Mouse (Mus musculus): ENCODE measurements around the gene Hpgd. TPM values are rescaled to one million over a fixed set of nuclear protein-coding genes. Genes with fewer than 3 reads are reported as not detected.
"Not testable (repeated sequence)": the region's sequence is repeated elsewhere in the genome, so short reads cannot be mapped to it uniquely, and the experiment has no call there.

Hpgd gene
- 3.8 and 4.0 TPM in 2 replicates for polyA plus RNA-seq (2015; fragmentation: Nextera tagmentation; extraction: Ambion mirVana)

GRCm38 (mm10) chr8:56294373-56294877, at the start of gene Hpgd:
Gene Hpgd, plus strand, starts transcription at chr8:56294585.
- H3K4me1 ChIP-seq, result peaks cover 19% of the 10 kb centered on the region
- under 1% methylated on average over 33 of the region's 33 CpGs for WGBS
- peak within 1 kb of the TSS; percentile 94 for H3K4me2 ChIP-seq
- H3K27ac ChIP-seq, result no peak within 1 kb of the TSS
- no peaks in the 10 kb centered on the region for H3K36me3 ChIP-seq (replicated peaks)
- 0 out of 2 replicates have a peak, but pooled peaks cover 6% of the 10 kb centered on the region for H3K27me3 ChIP-seq (replicated peaks)
- no peaks in the 10 kb centered on the region for H3K9me3 ChIP-seq
- peak within 1 kb of the TSS; percentile 50 for H3K4me3 ChIP-seq
- peak within 1 kb of the TSS; percentile 36 for H3K9ac ChIP-seq
- ATAC-seq (replicated peaks), result peak; percentile 86

- not testable (repeated sequence) for H3K27me3 ChIP-seq (replicated peaks); H3K4me2 ChIP-seq; H3K9ac ChIP-seq; H3K27ac ChIP-seq; H3K4me3 ChIP-seq; H3K4me1 ChIP-seq; H3K9me3 ChIP-seq; H3K36me3 ChIP-seq (replicated peaks); ATAC-seq (replicated peaks)
- 69% methylated on average over 3 of the region's 3 CpGs for WGBS
Measured at GRCm38 (mm10) chr8:56251728-56252127, 42.7 kb upstream of the Hpgd start.

GRCm38 (mm10) chr8:56252314-56252713, 42.1 kb upstream of the Hpgd start:
- no peak for ATAC-seq (replicated peaks)
- H3K9me3 ChIP-seq, result no peaks in the 10 kb centered on the region
- 22% methylated on average over 1 of the region's 1 CpGs for WGBS
- H3K4me2 ChIP-seq, result no peak overlapping the region
- no peak overlapping the region for H3K4me3 ChIP-seq
- H3K27me3 ChIP-seq (replicated peaks), result no peaks in the 10 kb centered on the region
- no peaks in the 10 kb centered on the region for H3K36me3 ChIP-seq (replicated peaks)
- H3K9ac ChIP-seq, result no peak overlapping the region
- no peak overlapping the region for H3K27ac ChIP-seq
- H3K4me1 ChIP-seq, result no peaks in the 10 kb centered on the region

- no peak overlapping the region for H3K4me3 ChIP-seq
- H3K36me3 ChIP-seq (replicated peaks), result no peaks in the 10 kb centered on the region
- H3K27me3 ChIP-seq (replicated peaks), result no peaks in the 10 kb centered on the region
- no peaks in the 10 kb centered on the region for H3K4me1 ChIP-seq
- H3K9ac ChIP-seq, result no peak overlapping the region
- WGBS, result 80% methylated on average over 1 of the region's 1 CpGs
- no peak overlapping the region for H3K27ac ChIP-seq
- no peaks in the 10 kb centered on the region for H3K9me3 ChIP-seq
- ATAC-seq (replicated peaks), result no peak
- H3K4me2 ChIP-seq, result no peak overlapping the region
Measured at GRCm38 (mm10) chr8:56261190-56261589, 33.2 kb upstream of the Hpgd start.

- H3K9ac ChIP-seq, result no peak overlapping the region
- no peak for ATAC-seq (replicated peaks)
Measured at GRCm38 (mm10) chr8:56269687-56270663, 24.4 kb upstream of the Hpgd start.

GRCm38 (mm10) chr8:56272934-56273333, 21.5 kb upstream of the Hpgd start:
- H3K36me3 ChIP-seq (replicated peaks), result no peaks in the 10 kb centered on the region
- WGBS, result 71% methylated on average over 1 of the region's 1 CpGs
- no peak overlapping the region for H3K27ac ChIP-seq
- no peak overlapping the region for H3K4me3 ChIP-seq
- H3K4me1 ChIP-seq, result no peaks in the 10 kb centered on the region
- H3K27me3 ChIP-seq (replicated peaks), result no peaks in the 10 kb centered on the region
- no peaks in the 10 kb centered on the region for H3K9me3 ChIP-seq
- H3K9ac ChIP-seq, result no peak overlapping the region
- no peak for ATAC-seq (replicated peaks)
- no peak overlapping the region for H3K4me2 ChIP-seq

More at GRCm38 (mm10) chr8:56269687-56270663, 24.4 kb upstream of the Hpgd start:
- H3K4me3 ChIP-seq, result no peak overlapping the region
- no peaks in the 10 kb centered on the region for H3K4me1 ChIP-seq
- no peaks in the 10 kb centered on the region for H3K27me3 ChIP-seq (replicated peaks)
- no peak overlapping the region for H3K27ac ChIP-seq
- 81% methylated on average over 10 of the region's 10 CpGs for WGBS
- no peaks in the 10 kb centered on the region for H3K36me3 ChIP-seq (replicated peaks)
- H3K4me2 ChIP-seq, result no peak overlapping the region
- no peaks in the 10 kb centered on the region for H3K9me3 ChIP-seq

GRCm38 (mm10) chr8:56275316-56275715, 19.1 kb upstream of the Hpgd start:
- Histone ChIP-seq H3K4me1 (no peaks in the 10 kb centered on the region), H3K9me3 (no peaks in the 10 kb centered on the region), H3K27ac (no peak overlapping the region), H3K9ac (no peak overlapping the region), H3K36me3 (replicated peaks) (no peaks in the 10 kb centered on the region), H3K4me3 (no peak overlapping the region), H3K4me2 (no peak overlapping the region), H3K27me3 (replicated peaks) (no peaks in the 10 kb centered on the region)
- no peak for ATAC-seq (replicated peaks)

- no peaks in the 10 kb centered on the region for H3K27me3 ChIP-seq (replicated peaks)
- H3K4me1 ChIP-seq, result no peaks in the 10 kb centered on the region
- H3K27ac ChIP-seq, result no peak overlapping the region
- H3K36me3 ChIP-seq (replicated peaks), result no peaks in the 10 kb centered on the region
- no peaks in the 10 kb centered on the region for H3K9me3 ChIP-seq
- H3K9ac ChIP-seq, result no peak overlapping the region
- WGBS, result 94% methylated on average over 7 of the region's 9 CpGs
- H3K4me3 ChIP-seq, result no peak overlapping the region
- H3K4me2 ChIP-seq, result no peak overlapping the region
- no peak for ATAC-seq (replicated peaks)
Measured at GRCm38 (mm10) chr8:56277810-56278528, 16.4 kb upstream of the Hpgd start.

GRCm38 (mm10) chr8:56278545-56279063, 15.8 kb upstream of the Hpgd start:
- Histone ChIP-seq H3K9me3 (no peaks in the 10 kb centered on the region), H3K36me3 (replicated peaks) (no peaks in the 10 kb centered on the region), H3K27ac (no peak overlapping the region), H3K4me2 (no peak overlapping the region), H3K4me1 (no peaks in the 10 kb centered on the region), H3K4me3 (no peak overlapping the region), H3K27me3 (replicated peaks) (no peaks in the 10 kb centered on the region), H3K9ac (no peak overlapping the region)
- 73% methylated on average over 2 of the region's 2 CpGs for WGBS
- ATAC-seq (replicated peaks), result no peak

GRCm38 (mm10) chr8:56283936-56284335, 10.4 kb upstream of the Hpgd start:
- WGBS, result 67% methylated on average over 1 of the region's 1 CpGs
- H3K9me3 ChIP-seq, result no peaks in the 10 kb centered on the region
- H3K9ac ChIP-seq, result no peak overlapping the region
- no peaks in the 10 kb centered on the region for H3K36me3 ChIP-seq (replicated peaks)
- H3K4me1 ChIP-seq, result no peaks in the 10 kb centered on the region
- no peak for ATAC-seq (replicated peaks)
- no peak overlapping the region for H3K27ac ChIP-seq
- H3K4me3 ChIP-seq, result no peak overlapping the region
- no peaks in the 10 kb centered on the region for H3K27me3 ChIP-seq (replicated peaks)
- no peak overlapping the region for H3K4me2 ChIP-seq

- Histone ChIP-seq H3K27ac (no peak overlapping the region), H3K4me1 (no peaks in the 10 kb centered on the region), H3K36me3 (replicated peaks) (no peaks in the 10 kb centered on the region), H3K9ac (no peak overlapping the region), H3K4me2 (no peak overlapping the region), H3K4me3 (no peak overlapping the region), H3K9me3 (no peaks in the 10 kb centered on the region), H3K27me3 (replicated peaks) (no peaks in the 10 kb centered on the region)
- 57% methylated on average over 3 of the region's 3 CpGs for WGBS
- ATAC-seq (replicated peaks), result no peak
Measured at GRCm38 (mm10) chr8:56284957-56285356, 9.4 kb upstream of the Hpgd start.

- 86% methylated on average over 2 of the region's 2 CpGs for WGBS
- no peak for ATAC-seq (replicated peaks)
Measured at GRCm38 (mm10) chr8:56286717-56287116, 7.7 kb upstream of the Hpgd start.

More at GRCm38 (mm10) chr8:56286717-56287116, 7.7 kb upstream of the Hpgd start:
- H3K9me3 ChIP-seq, result no peaks in the 10 kb centered on the region
- H3K4me2 ChIP-seq, result no peak overlapping the region
- no peaks in the 10 kb centered on the region for H3K27me3 ChIP-seq (replicated peaks)
- no peak overlapping the region for H3K27ac ChIP-seq
- no peaks in the 10 kb centered on the region for H3K36me3 ChIP-seq (replicated peaks)
- H3K4me1 ChIP-seq, result no peaks in the 10 kb centered on the region
- H3K9ac ChIP-seq, result no peak overlapping the region
- H3K4me3 ChIP-seq, result no peak overlapping the region
